Mouse (Mus musculus): ENCODE measurements around the gene Pkp2.
"Not testable (repeated sequence)": the region's sequence is repeated elsewhere in the genome, so short reads cannot be mapped to it uniquely, and the experiment has no call there.

GRCm38 (mm10) chr16:16236681-16237080 lies 23.6 kb downstream of the Pkp2 start:
- not testable (repeated sequence) for TF ChIP-seq CTCF (IDR thresholded peaks at IDR 0.05; ENCODE audit: control insufficient read depth, insufficient read depth, insufficient read length); MYOD1 (IDR thresholded peaks at IDR 0.05; ENCODE audit: control insufficient read depth, insufficient read length, low read depth)

All from C2C12 (cell line).